Mouse (Mus musculus): ENCODE data around the gene Retn. TPM values are rescaled to one million over a fixed set of nuclear protein-coding genes. Genes with fewer than 3 reads are reported as not detected.
A peak's percentile ranks its signal among the peaks of the same experiment; 100 is the strongest.

Retn gene
- 0.32 and 0.46 TPM in 2 replicates for polyA plus RNA-seq (2012; rRNA removed)

DNA sequence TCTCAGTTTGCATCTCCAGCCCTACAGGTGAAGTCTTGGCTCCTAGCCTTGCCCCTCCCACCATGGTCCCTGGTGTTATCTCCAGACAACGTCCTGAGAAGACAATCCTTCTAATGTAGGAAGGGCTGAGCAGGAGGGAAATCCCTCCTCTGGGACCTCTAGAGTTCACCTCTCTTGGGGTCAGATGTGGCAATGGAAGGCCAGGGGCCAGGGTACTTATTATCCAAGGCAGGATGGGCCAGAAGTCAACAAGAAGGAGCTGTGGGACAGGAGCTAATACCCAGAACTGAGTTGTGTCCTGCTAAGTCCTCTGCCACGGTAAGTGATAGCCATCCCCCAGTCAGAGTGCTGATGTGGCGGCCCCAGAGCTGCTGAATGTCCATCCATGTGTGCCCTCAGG, at the start of gene Retn:
Gene Retn, plus strand, starts transcription at position 245 of the 400 bp plus-strand sequence.
- WGBS = 72% methylated on average over 3 of the region's 3 CpGs
- Histone ChIP-seq H3K27me3 (ENCODE audit: control insufficient read depth, insufficient read depth, low read length) (no peaks in the 10 kb centered on the region; the same call in 1 of the 2 replicates), H3K27ac (ENCODE audit: insufficient read depth, low read length) (no peak within 1 kb of the TSS), H3K4me3 (replicated peaks; ENCODE audit: insufficient read depth, low read depth, low read length) (no peak within 1 kb of the TSS), H3K4me1 (ENCODE audit: control insufficient read depth, insufficient read depth, low read length) (no peaks in the 10 kb centered on the region)
- no peak for TF ChIP-seq CTCF (IDR thresholded peaks at IDR 0.05; ENCODE audit: borderline replicate concordance, insufficient read depth, low read depth, low read length)
- no peak for TF ChIP-seq POLR2A (IDR thresholded peaks at IDR 0.05; ENCODE audit: borderline replicate concordance, insufficient read depth, low read length)
- no peak for DNase-seq

DNA sequence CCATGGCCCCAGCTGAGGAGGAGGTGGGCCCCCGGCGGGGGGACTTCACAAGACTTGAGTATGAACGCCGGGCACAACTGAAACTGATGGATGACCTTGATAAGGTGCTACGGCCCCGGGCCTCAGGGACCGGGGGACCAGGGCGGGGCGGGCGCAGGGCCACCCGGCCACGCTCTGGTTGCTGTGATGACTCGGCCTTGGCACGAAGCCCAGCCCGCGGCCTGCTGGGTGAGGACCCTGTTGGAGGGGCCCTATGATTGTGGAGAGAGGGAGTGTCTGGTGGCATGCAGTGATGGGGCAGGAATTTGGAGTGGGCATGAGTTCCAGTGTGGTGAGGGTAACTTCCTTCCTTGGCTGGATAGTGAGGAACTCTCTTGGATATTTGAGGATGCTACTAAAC, 49.0 kb upstream of the Retn start:
- DNase-seq = no peak
- no peak overlapping the region for H3K27ac ChIP-seq (ENCODE audit: insufficient read depth, low read length)
- H3K4me1 ChIP-seq (ENCODE audit: control insufficient read depth, insufficient read depth, low read length) = peaks cover 10% of the 10 kb centered on the region
- no peak overlapping the region for H3K4me3 ChIP-seq (replicated peaks; ENCODE audit: insufficient read depth, low read depth, low read length)
- no peaks in the 10 kb centered on the region for H3K27me3 ChIP-seq (ENCODE audit: control insufficient read depth, insufficient read depth, low read length)
- TF ChIP-seq POLR2A (IDR thresholded peaks at IDR 0.05; ENCODE audit: borderline replicate concordance, insufficient read depth, low read length) (no peak), CTCF (IDR thresholded peaks at IDR 0.05; ENCODE audit: borderline replicate concordance, insufficient read depth, low read depth, low read length) (no peak)
- WGBS = 47% methylated on average over 16 of the region's 16 CpGs

- Histone ChIP-seq H3K27ac (ENCODE audit: insufficient read depth, low read length) (no peak overlapping the region), H3K27me3 (ENCODE audit: control insufficient read depth, insufficient read depth, low read length) (no peaks in the 10 kb centered on the region), H3K4me3 (replicated peaks; ENCODE audit: insufficient read depth, low read depth, low read length) (no peak overlapping the region), H3K4me1 (ENCODE audit: control insufficient read depth, insufficient read depth, low read length) (peaks cover 10% of the 10 kb centered on the region)
- DNase-seq = no peak
- TF ChIP-seq POLR2A (IDR thresholded peaks at IDR 0.05; ENCODE audit: borderline replicate concordance, insufficient read depth, low read length) (no peak), CTCF (IDR thresholded peaks at IDR 0.05; ENCODE audit: borderline replicate concordance, insufficient read depth, low read depth, low read length) (no peak)
- 83% methylated on average over 7 of the region's 7 CpGs for WGBS
These were observed 47.7 kb upstream of the Retn start for GRCm38 (mm10) chr8:3607822-3608221.

- TF ChIP-seq CTCF (IDR thresholded peaks at IDR 0.05; ENCODE audit: borderline replicate concordance, insufficient read depth, low read depth, low read length) (no peak), POLR2A (IDR thresholded peaks at IDR 0.05; ENCODE audit: borderline replicate concordance, insufficient read depth, low read length) (no peak)
- DNase-seq = peak in 1 of 2 experiments; percentile 34
These were observed 46.3 kb upstream of the Retn start for GRCm38 (mm10) chr8:3609046-3609815.

GRCm38 (mm10) chr8:3609816-3610150, 45.8 kb upstream of the Retn start:
- WGBS = 74% methylated on average over 6 of the region's 6 CpGs
- Histone ChIP-seq H3K4me3 (replicated peaks; ENCODE audit: insufficient read depth, low read depth, low read length) (no peak overlapping the region), H3K4me1 (ENCODE audit: control insufficient read depth, insufficient read depth, low read length) (peaks cover 10% of the 10 kb centered on the region), H3K27me3 (ENCODE audit: control insufficient read depth, insufficient read depth, low read length) (no peaks in the 10 kb centered on the region), H3K27ac (ENCODE audit: insufficient read depth, low read length) (peak overlapping the region; percentile 28; the same call in 1 of the 2 replicates)
- TF ChIP-seq CTCF (IDR thresholded peaks at IDR 0.05; ENCODE audit: borderline replicate concordance, insufficient read depth, low read depth, low read length) = no peak
- TF ChIP-seq POLR2A (IDR thresholded peaks at IDR 0.05; ENCODE audit: borderline replicate concordance, insufficient read depth, low read length) = no peak
- no peak for DNase-seq

More at GRCm38 (mm10) chr8:3609046-3609815, 46.3 kb upstream of the Retn start:
- WGBS = 61% methylated on average over 12 of the region's 12 CpGs
- peaks cover 10% of the 10 kb centered on the region for H3K4me1 ChIP-seq (ENCODE audit: control insufficient read depth, insufficient read depth, low read length)
- no peaks in the 10 kb centered on the region for H3K27me3 ChIP-seq (ENCODE audit: control insufficient read depth, insufficient read depth, low read length)
- no peak overlapping the region for H3K4me3 ChIP-seq (replicated peaks; ENCODE audit: insufficient read depth, low read depth, low read length)
- peak overlapping the region; percentile 28; the same call in 1 of the 2 replicates for H3K27ac ChIP-seq (ENCODE audit: insufficient read depth, low read length)

DNA sequence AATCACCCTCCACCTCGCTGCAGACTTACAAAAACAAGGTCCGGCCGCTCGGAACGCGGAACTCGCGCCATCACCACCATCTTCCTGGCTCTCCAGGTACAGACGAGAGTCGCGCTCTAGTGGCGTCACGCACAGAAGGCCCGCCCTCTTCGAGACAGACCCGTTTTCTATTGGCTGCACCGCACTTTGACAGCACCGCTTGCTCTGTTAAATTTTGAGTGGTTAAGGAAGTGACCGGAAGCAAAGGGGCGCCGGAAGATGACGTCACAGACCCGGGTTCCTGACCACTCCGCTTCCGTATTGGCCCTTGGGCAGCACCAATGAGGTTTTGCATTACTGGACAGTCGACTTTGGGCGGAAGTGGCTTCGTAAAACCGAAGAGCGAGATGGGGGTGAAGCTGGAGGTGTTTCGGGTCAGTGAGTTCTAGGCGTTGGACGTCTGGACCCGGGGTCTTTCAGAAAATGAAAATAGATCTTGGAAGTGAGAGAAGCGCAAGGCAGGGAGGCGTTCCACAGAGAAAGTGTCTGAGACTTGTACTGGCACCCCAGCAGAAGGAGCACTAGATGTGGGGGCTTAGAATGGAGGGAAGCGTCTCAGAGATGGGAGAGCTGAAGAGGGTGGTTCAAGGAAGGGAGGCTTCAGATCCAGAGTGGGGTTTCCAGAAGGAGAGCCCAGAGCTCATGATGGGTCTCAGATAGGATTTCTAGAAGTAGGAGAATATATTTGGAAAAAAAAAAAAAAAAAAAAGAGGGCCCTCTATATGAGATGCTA, 34.2 kb upstream of the Retn start, which contains the start of the genes Xab2 and Pet100:
Gene Xab2, minus strand, starts transcription at position 118 of the 772 bp plus-strand sequence.
Gene Pet100, plus strand, starts transcription at position 350 of the 772 bp plus-strand sequence.
- Histone ChIP-seq H3K4me1 (ENCODE audit: control insufficient read depth, insufficient read depth, low read length) (peaks cover 3% of the 10 kb centered on the region; the same call in 1 of the 2 replicates), H3K27me3 (ENCODE audit: control insufficient read depth, insufficient read depth, low read length) (no peaks in the 10 kb centered on the region), H3K27ac (ENCODE audit: insufficient read depth, low read length) (peak within 1 kb of the TSS; percentile 43; the same call in 1 of the 2 replicates), H3K4me3 (replicated peaks; ENCODE audit: insufficient read depth, low read depth, low read length) (peak within 1 kb of the TSS; percentile 97)
- under 1% methylated on average over 37 of the region's 37 CpGs for WGBS
- TF ChIP-seq CTCF (IDR thresholded peaks at IDR 0.05; ENCODE audit: borderline replicate concordance, insufficient read depth, low read depth, low read length) (no peak), POLR2A (IDR thresholded peaks at IDR 0.05; ENCODE audit: borderline replicate concordance, insufficient read depth, low read length) (peak; percentile 83)
- peak; percentile 99 to 100 for DNase-seq

DNA sequence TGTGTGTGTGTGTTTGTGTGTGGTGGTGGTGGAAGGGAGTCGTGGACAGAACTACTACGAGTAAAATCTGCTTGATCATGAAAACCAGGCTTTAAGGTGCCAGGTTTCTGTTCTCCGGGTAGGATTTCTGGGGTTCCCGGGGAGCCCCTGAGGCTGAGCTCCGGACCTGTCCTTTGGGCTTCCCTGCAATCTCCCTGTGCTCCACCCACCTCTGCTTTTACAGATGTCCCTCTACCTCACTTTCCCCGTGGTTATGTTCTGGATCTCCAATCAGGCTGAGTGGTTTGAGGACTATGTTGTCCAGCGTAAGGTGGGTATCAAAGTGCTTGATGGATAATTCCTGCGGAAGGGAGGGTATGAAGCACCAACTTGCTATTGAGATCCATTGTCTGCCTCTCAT, 33.5 kb upstream of the Retn start:
- Histone ChIP-seq H3K4me3 (replicated peaks; ENCODE audit: insufficient read depth, low read depth, low read length) (peak overlapping the region; percentile 39), H3K4me1 (ENCODE audit: control insufficient read depth, insufficient read depth, low read length) (peaks cover 3% of the 10 kb centered on the region; the same call in 1 of the 2 replicates), H3K27ac (ENCODE audit: insufficient read depth, low read length) (no peak overlapping the region), H3K27me3 (ENCODE audit: control insufficient read depth, insufficient read depth, low read length) (no peaks in the 10 kb centered on the region)
- WGBS = 57% methylated on average over 8 of the region's 8 CpGs
- TF ChIP-seq CTCF (IDR thresholded peaks at IDR 0.05; ENCODE audit: borderline replicate concordance, insufficient read depth, low read depth, low read length) (no peak), POLR2A (IDR thresholded peaks at IDR 0.05; ENCODE audit: borderline replicate concordance, insufficient read depth, low read length) (no peak)
- no peak for DNase-seq
